Mouse (Mus musculus) testis, adult 2 months (tissue): ENCODE measurements around the gene Oard1.

Experiments
- CTCF ChIP-seq: fragments of 200-500 bp; IDR thresholded peaks from 2 replicates; pipeline ENCODE4 v1.5.1; 2012; ENCODE audit warnings: low read depth, mild to moderate bottlenecking, inconsistent platforms, low read length, moderate library complexity; ENCODE audit not compliant: control insufficient read depth, insufficient read depth, insufficient replicate concordance
- POLR2A ChIP-seq: fragments of 200-500 bp; IDR thresholded peaks from 2 replicates; pipeline ENCODE4 v1.6.1; 2012; ENCODE audit warnings: low read depth, mild to moderate bottlenecking, inconsistent platforms, low read length, moderate library complexity; ENCODE audit not compliant: control insufficient read depth

GRCm38 (mm10) chr17:48457971-48458653, 48.3 kb downstream of the Oard1 start:
- TF ChIP-seq CTCF (no peak), POLR2A (no peak)
